Mouse (Mus musculus) CH12.LX (cell line): ENCODE measurements at regions not wholly inside any gene's neighbourhood (a gene's known extent, or its start where the extent isn't known, plus 50 kb on each side); places are given as distances from the start of the nearest gene placed in this dataset.

Source experiments
- DNase-seq: peaks from one replicate; pipeline ENCODE4 v3.0.0-alpha.2; 2013; ENCODE audit errors: extremely low read depth
- H3K27ac ChIP-seq: 2 replicates; pipeline ENCODE4 v1.5.1; 2012; ENCODE audit warnings: low read depth, mild to moderate bottlenecking, control low read depth, moderate library complexity; ENCODE audit not compliant: insufficient read depth
- H3K27me3 ChIP-seq: replicated peaks from 2 replicates; pipeline ENCODE3; 2012; ENCODE audit warnings: inconsistent platforms
- H3K36me3 ChIP-seq, 2 experiments: replicated peaks in 1 of 2; 2 replicates each; pipeline versions ENCODE3 to v1.6.1; 2012; ENCODE audit warnings: inconsistent platforms in 1 of 2, low read length in 1 of 2, mild to moderate bottlenecking in 1 of 2, mixed read lengths in 1 of 2, moderate library complexity in 1 of 2; ENCODE audit not compliant: control insufficient read depth in 1 of 2, insufficient read depth in 1 of 2
- H3K4me1 ChIP-seq, 2 experiments: 2 replicates each; pipeline ENCODE4 v1.6.1; 2012; ENCODE audit warnings: inconsistent platforms in 1 of 2, moderate library complexity in 1 of 2; ENCODE audit not compliant: insufficient read depth in 2 of 2, control insufficient read depth in 1 of 2
- H3K4me2 ChIP-seq: 2 replicates; pipeline ENCODE4 v1.6.1; 2012; ENCODE audit warnings: low read depth, mild to moderate bottlenecking, control low read depth; ENCODE audit not compliant: poor library complexity, insufficient read depth, severe bottlenecking
- H3K4me3 ChIP-seq, 3 experiments: fragments of 150-350 bp in 1 of 3; sonication (generic) in 1 of 3; replicated peaks in 1 of 3; 2 replicates each; pipeline versions ENCODE3 to v1.5.1; 2011 to 2012; ENCODE audit warnings: low read depth in 2 of 3, low read length in 2 of 3, mild to moderate bottlenecking in 2 of 3, moderate library complexity in 2 of 3, control low read depth in 1 of 3, improper control_type of control experiment in 1 of 3, inconsistent platforms in 1 of 3, mixed read lengths in 1 of 3; ENCODE audit not compliant: poor library complexity in 1 of 3
- H3K79me2 ChIP-seq: replicated peaks from 2 replicates; pipeline ENCODE4 v1.6.1; 2012; ENCODE audit warnings: mild to moderate bottlenecking, moderate library complexity; ENCODE audit not compliant: control insufficient read depth, poor library complexity, insufficient read depth, severe bottlenecking; ENCODE audit errors: extremely low read depth
- H3K9ac ChIP-seq: 2 replicates; pipeline ENCODE4 v1.6.1; 2012; ENCODE audit warnings: low read depth, mild to moderate bottlenecking, control low read depth, moderate library complexity; ENCODE audit not compliant: insufficient read depth
- H3K9me3 ChIP-seq: replicated peaks from 2 replicates; pipeline ENCODE3; 2012; ENCODE audit warnings: low read length, inconsistent platforms, mixed read lengths
- CHD2 ChIP-seq: IDR thresholded peaks from 2 replicates; pipeline ENCODE4 v1.6.1; 2011; ENCODE audit warnings: low read length, improper control_type of control experiment
- E2F4 ChIP-seq: IDR thresholded peaks from 2 replicates; pipeline ENCODE4 v1.6.1; 2011; ENCODE audit warnings: low read depth, low read length, improper control_type of control experiment; ENCODE audit not compliant: insufficient replicate concordance
- EP300 ChIP-seq: IDR thresholded peaks from 2 replicates; pipeline ENCODE4 v1.6.1; 2011; ENCODE audit warnings: low read length, improper control_type of control experiment
- ETS1 ChIP-seq: conservative IDR thresholded peaks from 2 replicates; pipeline ENCODE4 v1.6.1; 2012; ENCODE audit warnings: low read depth, mild to moderate bottlenecking, inconsistent platforms, low read length, improper control_type of control experiment, moderate library complexity
- GABPA ChIP-seq: IDR thresholded peaks from 2 replicates; pipeline ENCODE4 v1.6.1; 2012; ENCODE audit warnings: low read depth, low read length, improper control_type of control experiment, inconsistent platforms; ENCODE audit not compliant: insufficient replicate concordance
- IRF4 ChIP-seq: IDR thresholded peaks from 2 replicates; pipeline ENCODE4 v1.6.1; 2014; ENCODE audit warnings: low read depth, mild to moderate bottlenecking, inconsistent platforms, low read length, improper control_type of control experiment
- KAT2A ChIP-seq: IDR thresholded peaks from 2 replicates; pipeline ENCODE4 v1.6.1; 2012; ENCODE audit warnings: low read length, improper control_type of control experiment, inconsistent platforms; ENCODE audit not compliant: insufficient replicate concordance
- NELFE ChIP-seq: IDR thresholded peaks from 2 replicates; pipeline ENCODE4 v1.6.1; 2011; ENCODE audit warnings: low read depth, low read length, improper control_type of control experiment
- NRF1 ChIP-seq: IDR thresholded peaks from 2 replicates; pipeline ENCODE4 v1.6.1; 2014; ENCODE audit warnings: low read depth, mild to moderate bottlenecking, inconsistent platforms, low read length, improper control_type of control experiment, moderate library complexity
- PAX5 ChIP-seq: IDR thresholded peaks from 2 replicates; pipeline ENCODE4 v1.6.1; 2012; ENCODE audit warnings: low read length, inconsistent platforms, mixed read lengths
- POLR2A ChIP-seq: IDR thresholded peaks from 2 replicates; pipeline ENCODE4 v1.6.1; 2011; ENCODE audit warnings: low read depth, mild to moderate bottlenecking, improper control_type of control experiment, low read length
- RAD21 ChIP-seq: IDR thresholded peaks from 2 replicates; pipeline ENCODE4 v1.6.1; 2011; ENCODE audit warnings: low read depth, mild to moderate bottlenecking, low read length, improper control_type of control experiment, moderate library complexity
- RCOR1 ChIP-seq: conservative IDR thresholded peaks from 2 replicates; pipeline ENCODE4 v1.6.1; 2012; ENCODE audit warnings: low read depth, mild to moderate bottlenecking, inconsistent platforms, low read length, improper control_type of control experiment
- UBTF ChIP-seq: IDR thresholded peaks from 2 replicates; pipeline ENCODE4 v1.6.1; 2012; ENCODE audit warnings: low read depth, mild to moderate bottlenecking, inconsistent platforms, low read length, improper control_type of control experiment, moderate library complexity
- USF2 ChIP-seq: conservative IDR thresholded peaks from 2 replicates; pipeline ENCODE4 v1.6.1; 2011; ENCODE audit warnings: low read depth, low read length, improper control_type of control experiment
- ZKSCAN1 ChIP-seq: IDR thresholded peaks from 2 replicates; pipeline ENCODE4 v1.6.1; 2012; ENCODE audit warnings: low read depth, inconsistent platforms, low read length, improper control_type of control experiment, borderline replicate concordance
- dilution Hi-C: fragments of 300-500 bp; cut with MboI; formaldehyde crosslinking; loops from 2 replicates; pipeline ENCODE4 v1.14.3; 2020; ENCODE audit warnings: low sequenced_read_pairs; ENCODE audit not compliant: extremely low pct_unique_long_range_greater_than_20kb, extremely low pct_ligation_motif_present
- in situ Hi-C: fragments of 300-500 bp; cut with MboI; formaldehyde crosslinking; loops from 3 replicates; pipeline ENCODE4 v1.14.3; 2019; ENCODE audit warnings: low sequenced_read_pairs, low pct_ligation_motif_present, low pct_unique_long_range_greater_than_20kb, mixed read lengths

DNA sequence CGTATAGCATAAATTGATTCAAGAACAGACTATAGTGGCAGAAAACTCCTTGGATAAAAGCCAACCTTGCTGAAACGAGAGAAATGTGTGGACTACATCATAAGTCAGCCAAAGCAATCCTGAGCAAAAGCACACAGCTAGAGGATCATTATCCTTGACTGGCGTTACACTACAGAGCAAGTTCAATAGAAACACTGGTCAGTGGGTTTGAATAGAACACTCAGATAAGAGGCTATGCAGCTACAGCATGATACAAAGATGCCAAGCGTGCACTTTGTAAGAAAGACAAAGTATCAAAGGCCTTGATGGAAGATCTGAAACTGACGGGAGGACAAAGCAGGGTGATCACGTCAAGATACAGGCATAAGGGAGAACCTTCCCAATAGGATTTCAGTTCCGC lies 70.1 kb downstream of the Foxf2 start:
- H3K79me2 ChIP-seq: no peaks in the 10 kb centered on the region
- H3K36me3 ChIP-seq: no peaks in the 10 kb centered on the region
- H3K9me3 ChIP-seq: no peaks in the 10 kb centered on the region
- H3K9ac ChIP-seq: no peak overlapping the region
- dilution Hi-C loops (no loop called here), in situ Hi-C loops (no loop called here)
- H3K27me3 ChIP-seq: no peaks in the 10 kb centered on the region
- peaks cover 0 to 3% of the 10 kb centered on the region in 2 experiments; a peak in 1 of 4 replicates for H3K4me1 ChIP-seq
- TF ChIP-seq PAX5: no peak
- no peak for TF ChIP-seq ETS1
- H3K4me2 ChIP-seq: no peak overlapping the region
- DNase-seq: no peak
- no peak overlapping the region for H3K4me3 ChIP-seq
- no peak overlapping the region for H3K27ac ChIP-seq

DNA sequence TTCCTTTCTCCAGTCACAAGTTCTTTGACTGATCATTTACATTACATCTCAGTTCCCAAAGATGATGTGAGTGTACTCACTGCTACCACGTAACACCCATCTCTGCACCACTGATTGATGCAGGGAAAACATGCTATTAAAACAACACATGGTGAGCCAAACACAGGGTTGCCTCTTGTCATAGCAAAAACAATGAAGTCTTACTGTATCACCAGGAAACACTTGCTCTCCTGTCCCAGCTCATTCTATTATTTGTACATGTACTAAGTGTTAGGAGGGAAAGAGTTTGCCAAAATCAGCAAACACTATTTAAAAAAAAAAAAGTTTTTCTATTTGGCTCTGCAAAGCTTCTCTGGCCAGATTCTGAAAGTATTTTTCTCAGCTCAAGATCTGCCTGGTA lies 78.6 kb downstream of the Foxf2 start:
- Histone ChIP-seq H3K27me3 (no peaks in the 10 kb centered on the region), H3K36me3 (no peaks in the 10 kb centered on the region), H3K4me3 (no peak overlapping the region), H3K27ac (no peak overlapping the region), H3K9ac (no peak overlapping the region), H3K79me2 (no peaks in the 10 kb centered on the region), H3K4me2 (no peak overlapping the region), H3K4me1 (peaks cover 0 to 5% of the 10 kb centered on the region in 2 experiments; a peak in 1 of 4 replicates), H3K9me3 (no peaks in the 10 kb centered on the region)
- in situ Hi-C loops (no loop called here), dilution Hi-C loops (no loop called here)
- no peak for TF ChIP-seq RCOR1
- no peak for TF ChIP-seq CHD2
- TF ChIP-seq E2F4: no peak
- no peak for TF ChIP-seq NRF1
- TF ChIP-seq RAD21: no peak
- no peak for TF ChIP-seq EP300
- TF ChIP-seq IRF4: no peak
- TF ChIP-seq ZKSCAN1: no peak
- no peak for TF ChIP-seq NELFE
- TF ChIP-seq KAT2A: no peak
- no peak for TF ChIP-seq POLR2A
- no peak for TF ChIP-seq UBTF
- no peak for TF ChIP-seq GABPA
- TF ChIP-seq USF2: no peak
- no peak for DNase-seq
